Mouse (Mus musculus) c-Kit-positive CD71-negative TER-119-negative erythroid progenitor cells, embryonic 14.5 days (primary cell): ENCODE measurements at regions not wholly inside any gene's neighbourhood (a gene's known extent, or its start where the extent isn't known, plus 50 kb on each side); places are given as distances from the start of the nearest gene placed in this dataset.

ENCODE experiments used
- DNase-seq: peaks from one replicate; pipeline ENCODE4 v3.0.0-alpha.2; 2013; ENCODE audit warnings: low read depth

DNA sequence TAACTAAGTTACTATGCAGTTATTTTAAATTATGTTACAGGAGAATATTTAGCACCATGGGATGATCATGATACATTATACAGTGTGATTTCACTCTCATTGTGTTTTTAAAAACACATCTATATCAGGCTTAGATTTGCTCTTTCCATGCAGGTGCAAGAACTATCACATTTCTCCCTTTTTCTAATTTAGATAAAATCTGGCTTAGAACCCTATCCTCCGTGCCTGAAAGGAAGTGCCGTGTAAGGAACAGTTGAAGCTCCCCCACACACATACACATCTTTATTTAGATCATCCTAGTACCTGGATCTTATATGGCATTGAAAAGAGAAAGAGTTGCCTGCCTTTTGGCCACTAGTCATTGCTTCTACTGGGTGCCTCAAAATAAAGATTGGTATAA lies 925.0 kb upstream of the Gm7489 start:
- DNase-seq = no peak

DNA sequence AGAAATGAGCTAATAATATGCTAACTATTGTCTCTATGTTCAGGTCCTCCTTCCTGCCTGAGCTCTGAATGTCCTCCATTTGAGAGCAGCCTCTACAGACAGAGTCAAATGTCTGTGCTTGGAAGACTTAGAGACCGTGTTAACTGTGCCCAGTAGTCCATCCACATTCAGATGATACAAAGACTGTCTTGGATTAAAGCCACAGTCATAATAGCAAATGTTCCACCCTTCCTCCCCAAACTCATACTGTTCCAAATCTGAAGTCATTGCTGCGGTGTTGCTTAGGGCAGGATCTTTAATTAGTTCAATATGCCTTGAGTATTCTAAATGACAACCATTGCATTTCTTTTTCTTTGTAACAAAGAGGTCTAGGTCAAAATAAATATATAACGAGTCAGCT lies 923.2 kb upstream of the Gm7489 start:
- no peak for DNase-seq

DNA sequence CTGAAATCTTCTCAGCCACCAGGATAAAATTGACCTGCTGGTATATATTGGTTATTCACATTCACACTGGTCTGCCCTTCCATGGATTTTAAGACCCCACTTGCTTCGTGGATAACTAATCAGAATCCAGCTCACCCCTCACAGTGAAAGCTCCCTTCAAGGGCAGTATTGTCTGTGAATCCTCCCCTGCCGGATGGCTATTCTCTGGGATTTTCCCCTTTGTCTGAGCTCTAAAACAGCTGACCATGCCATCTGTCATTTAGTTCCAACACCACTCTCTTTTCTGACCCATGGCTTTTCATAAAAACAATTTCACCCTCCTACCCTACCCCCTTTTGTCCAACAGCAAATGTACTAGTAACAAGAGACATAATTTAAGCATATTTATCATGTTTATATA lies 920.8 kb upstream of the Gm7489 start:
- no peak for DNase-seq

DNA sequence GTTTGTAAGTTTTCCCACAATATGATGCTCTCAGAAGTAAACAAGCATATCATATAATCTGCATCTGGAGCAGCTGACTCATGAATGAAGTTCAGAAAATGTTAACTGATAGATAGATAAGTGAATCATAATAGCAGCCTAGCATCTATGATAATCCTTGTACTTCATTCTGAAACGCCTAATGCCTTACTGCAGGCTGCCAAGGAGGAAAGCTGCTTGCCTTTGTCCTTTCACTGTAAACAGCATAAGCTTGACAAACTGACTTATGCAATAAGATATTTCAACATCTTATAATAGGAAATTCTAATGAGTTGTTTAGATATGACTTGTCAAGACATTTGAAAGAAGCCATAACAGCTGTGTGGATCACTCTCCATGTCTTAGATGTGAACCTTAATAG lies 920.3 kb upstream of the Gm7489 start:
- DNase-seq = no peak

DNA sequence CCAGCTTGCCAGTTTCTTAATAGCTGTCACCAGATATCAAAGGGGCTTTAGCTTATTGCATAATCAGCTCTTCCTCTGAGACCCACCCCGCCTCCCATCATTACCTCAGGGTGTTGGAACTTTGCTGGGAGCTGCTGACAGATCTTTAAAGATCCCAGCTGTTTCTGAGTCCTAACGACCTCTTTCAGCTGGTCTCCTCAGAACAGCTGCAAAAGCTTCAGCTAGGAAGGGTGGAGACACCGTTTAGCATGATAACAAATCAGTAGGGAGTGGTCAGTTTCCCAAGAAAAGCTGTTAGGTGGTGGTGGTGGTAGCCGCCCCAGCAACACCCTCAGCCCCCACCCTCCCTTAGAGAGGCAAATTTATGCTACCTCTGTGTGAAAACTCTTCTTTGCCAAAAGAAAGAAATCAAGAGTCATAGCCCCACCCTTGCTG lies 916.9 kb upstream of the Gm7489 start:
- DNase-seq = no peak

DNA sequence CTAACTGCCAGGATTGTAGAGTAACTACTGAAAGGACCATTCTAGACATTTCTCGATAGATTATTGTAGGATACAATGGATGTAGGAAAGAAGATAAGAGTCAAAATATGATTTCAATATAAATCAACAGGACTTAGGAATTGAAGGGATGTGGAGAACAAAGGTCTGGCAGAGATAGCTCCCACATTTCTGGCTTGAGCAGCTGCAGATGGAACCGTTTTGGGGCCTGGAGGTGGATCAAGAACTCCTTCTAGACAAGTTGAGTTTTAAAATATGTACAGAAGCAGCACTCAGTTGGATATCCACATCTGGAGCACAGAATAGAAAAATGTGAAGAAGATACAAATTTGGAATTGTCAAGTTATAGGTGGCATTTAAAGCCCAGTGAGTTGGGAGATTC lies 901.9 kb upstream of the Gm7489 start:
- DNase-seq = no peak

DNA sequence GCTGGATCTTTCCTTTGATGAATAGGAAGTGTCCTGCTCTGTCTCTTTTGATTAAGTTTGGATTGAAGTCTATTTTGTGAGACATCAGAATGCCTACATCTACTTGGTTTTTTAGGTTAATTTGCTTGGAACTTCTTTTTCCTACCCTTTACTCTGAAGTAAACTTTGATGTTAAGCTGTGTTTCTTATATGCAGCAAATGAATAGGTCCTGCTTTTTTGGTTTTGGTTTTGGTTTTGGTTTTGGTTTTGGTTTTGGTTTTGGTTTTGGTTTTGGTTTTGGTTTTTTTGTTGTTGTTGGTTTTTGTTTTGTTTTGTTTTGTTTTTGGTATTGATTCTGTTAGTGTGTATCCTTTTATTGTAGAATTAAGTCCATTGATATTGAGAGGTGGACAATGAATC lies 894.1 kb upstream of the Gm7489 start:
- no peak for DNase-seq

DNA sequence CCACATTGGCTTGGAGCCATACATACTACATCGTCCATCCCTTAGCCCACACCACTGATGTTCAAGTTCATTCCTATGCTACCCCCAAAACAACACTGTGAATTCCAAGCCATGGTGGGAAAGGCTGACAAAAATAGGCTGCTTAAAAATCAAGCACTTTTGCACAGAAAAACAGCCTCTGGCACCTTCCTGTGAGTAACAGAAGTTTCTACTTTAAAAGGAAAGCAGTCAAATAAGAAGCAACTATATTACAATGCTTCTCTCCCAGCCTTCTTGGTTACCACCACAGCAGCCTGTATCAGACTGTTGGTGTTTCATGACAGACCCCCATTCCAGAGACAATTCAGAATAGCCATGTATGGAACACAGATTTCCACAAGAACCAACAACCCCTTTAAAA lies 890.4 kb upstream of the Gm7489 start:
- no peak for DNase-seq

DNA sequence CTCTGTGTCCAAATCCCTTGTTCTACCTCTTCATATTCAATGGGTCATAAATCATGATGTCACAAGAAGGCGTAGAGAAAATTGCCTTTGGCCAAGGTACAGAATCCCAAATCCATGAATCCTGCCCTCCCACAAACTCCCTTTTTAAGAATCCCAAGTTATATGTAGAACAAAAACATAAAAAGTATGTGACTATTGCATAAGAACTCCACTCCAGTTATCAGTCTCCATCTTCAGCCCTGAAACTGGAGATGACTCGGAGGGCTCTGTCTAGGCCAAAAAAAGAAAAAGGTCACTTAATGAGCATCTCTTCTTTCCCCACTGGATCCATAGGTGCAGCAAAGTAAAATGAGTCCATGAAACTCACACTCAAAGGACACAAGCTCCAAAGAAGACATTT lies 885.5 kb upstream of the Gm7489 start:
- DNase-seq = no peak

DNA sequence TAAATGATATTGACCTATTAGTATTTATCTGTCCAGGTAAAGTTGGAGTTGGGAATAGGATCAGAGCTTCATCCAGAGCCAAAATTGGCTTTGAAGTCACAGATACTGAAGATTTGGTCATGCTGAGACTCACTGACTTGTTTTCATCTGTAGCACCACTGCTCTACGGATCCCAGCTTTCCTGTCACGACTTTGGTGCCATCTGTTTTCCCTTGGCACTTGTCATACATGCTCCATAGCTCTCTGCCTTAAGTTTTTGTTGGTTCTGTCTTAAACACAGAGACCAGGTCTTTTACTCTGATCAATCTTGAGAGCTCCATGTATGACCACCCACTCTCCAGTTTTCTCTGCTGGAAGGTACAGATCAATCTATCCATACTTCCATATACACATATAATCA lies 884.9 kb upstream of the Gm7489 start:
- DNase-seq = no peak

DNA sequence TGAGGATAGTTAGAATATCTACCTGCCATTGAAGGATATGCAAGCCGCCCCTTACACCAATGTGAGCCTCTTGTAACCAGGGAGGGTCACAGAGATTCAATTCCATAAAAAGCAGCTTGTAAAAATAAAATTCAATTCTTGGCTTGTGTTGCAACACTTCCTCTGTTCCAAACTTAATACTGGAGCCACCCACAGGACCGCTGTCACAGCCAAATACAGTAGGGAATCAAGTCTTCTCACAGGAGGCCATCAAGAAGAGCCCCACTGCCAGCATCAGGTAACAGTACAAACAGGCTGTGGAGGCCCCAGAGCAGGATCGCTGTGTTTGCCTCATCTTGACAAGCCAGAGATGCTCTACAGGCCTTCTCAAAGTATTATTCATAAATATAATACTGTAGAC lies 883.3 kb upstream of the Gm7489 start:
- no peak for DNase-seq

DNA sequence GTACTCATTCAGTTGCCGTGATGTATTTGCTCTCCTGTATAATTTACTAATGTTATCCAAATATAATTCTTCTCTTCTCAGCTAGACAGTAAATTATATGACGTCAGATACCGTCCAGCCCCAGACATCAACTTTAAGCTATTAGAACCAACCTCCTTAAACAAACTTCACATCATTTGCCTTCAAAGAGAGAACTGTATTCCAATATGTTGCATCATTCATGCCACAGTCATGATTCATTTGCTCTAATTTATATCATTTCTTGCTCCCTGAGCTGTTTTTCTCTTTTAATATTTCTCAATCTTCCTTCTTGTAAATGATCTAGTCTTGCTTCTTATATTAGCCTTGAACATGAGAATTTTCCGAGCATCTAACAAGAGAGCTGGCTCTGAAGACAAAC lies 882.7 kb upstream of the Gm7489 start:
- no peak for DNase-seq

DNA sequence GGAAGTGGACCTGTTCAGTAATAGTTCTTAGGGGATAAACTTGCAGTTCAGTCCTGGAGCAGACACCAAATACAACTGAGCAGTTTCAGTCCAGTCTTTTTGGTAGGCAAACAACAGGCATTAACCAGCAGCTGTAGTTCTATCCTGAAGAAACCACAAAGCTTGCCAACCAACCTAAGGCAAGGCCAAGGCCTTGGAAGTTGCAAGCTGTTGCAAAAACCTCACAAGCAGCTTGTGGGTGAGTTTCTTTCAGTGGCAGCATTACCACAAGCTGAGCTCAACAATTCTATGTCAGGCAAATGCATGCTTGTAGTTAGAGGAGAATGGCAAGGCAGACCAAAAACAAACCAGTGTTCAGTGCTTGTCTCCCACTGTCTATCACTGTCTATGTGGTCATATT lies 880.6 kb upstream of the Gm7489 start:
- no peak for DNase-seq

DNA sequence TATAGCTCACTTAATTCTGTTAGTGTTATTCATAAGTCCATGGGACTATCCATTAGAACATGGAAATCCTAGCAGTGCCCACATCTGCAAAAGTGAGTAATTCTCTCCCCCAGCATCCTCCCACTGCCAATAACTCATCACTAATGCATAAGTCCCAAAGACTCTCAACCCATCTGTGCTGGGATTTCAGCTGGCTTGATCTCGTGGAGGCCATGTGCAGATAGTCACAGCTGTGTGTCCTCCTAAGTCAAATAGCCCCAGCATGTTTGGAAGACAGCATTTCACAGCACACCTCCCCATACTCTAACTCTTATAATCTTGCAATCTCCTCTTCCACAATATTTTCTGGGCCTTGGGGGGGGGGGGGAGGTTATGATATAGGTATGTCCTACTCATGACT lies 877.9 kb upstream of the Gm7489 start:
- DNase-seq = no peak

DNA sequence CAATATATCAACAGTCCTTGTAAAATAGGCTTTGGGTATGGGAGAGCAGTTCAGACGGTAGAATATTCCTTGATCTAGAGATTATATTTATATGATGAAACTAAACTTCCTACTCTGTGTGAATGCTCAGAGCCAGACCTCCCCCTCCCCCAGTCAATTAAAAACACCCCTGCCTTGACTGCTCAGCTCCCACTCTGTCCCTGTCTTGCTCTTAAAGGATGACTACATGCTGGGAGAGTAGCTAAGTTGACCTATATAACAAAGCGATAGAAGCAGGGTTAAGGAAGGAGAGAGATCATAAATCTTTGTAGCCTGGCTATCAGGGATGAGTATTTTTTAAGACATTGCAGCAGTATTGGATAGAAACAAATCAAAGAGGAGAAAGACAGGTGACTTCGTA lies 875.4 kb upstream of the Gm7489 start:
- DNase-seq = no peak
